Mouse (Mus musculus) stomach, embryonic 14.5 days (tissue): ENCODE measurements around the gene Ecm2. TPM values are rescaled to one million over a fixed set of nuclear protein-coding genes. Genes with fewer than 3 reads are reported as not detected.

Experiments
- ATAC-seq: fragments of 200-750 bp; cut with Nextera tagmentation; 2 replicates; pipeline ENCODE4 v1.8.0; 2017; ENCODE audit warnings: low read depth, moderate TSS enrichment; ENCODE audit not compliant: insufficient number of reproducible peaks, insufficient read depth, low FRiP score
- H3K27ac ChIP-seq: fragments of 300-500 bp; sonication (generic); 2 replicates; pipeline ENCODE4 v1.5.1; 2014; ENCODE audit warnings: mild to moderate bottlenecking, low read length, moderate library complexity, mixed read lengths
- H3K27me3 ChIP-seq: fragments of 300-500 bp; sonication (generic); 2 replicates; pipeline ENCODE4 v1.6.1; 2014; ENCODE audit warnings: low read length, control low read depth, mixed read lengths; ENCODE audit not compliant: control insufficient read depth, insufficient read depth
- H3K36me3 ChIP-seq: fragments of 300-500 bp; sonication (generic); 2 replicates; pipeline ENCODE4 v1.6.1; 2014; ENCODE audit warnings: mild to moderate bottlenecking, control low read depth, low read length, moderate library complexity, mixed read lengths; ENCODE audit not compliant: control insufficient read depth, insufficient read depth
- H3K4me1 ChIP-seq: fragments of 300-500 bp; sonication (generic); 2 replicates; pipeline ENCODE4 v1.6.1; 2014; ENCODE audit warnings: low read length, control low read depth, mixed read lengths; ENCODE audit not compliant: control insufficient read depth, insufficient read depth
- H3K4me2 ChIP-seq: fragments of 300-500 bp; sonication (generic); replicated peaks from 2 replicates; pipeline ENCODE4 v1.6.1; 2014; ENCODE audit warnings: low read depth, low read length, control low read depth
- H3K4me3 ChIP-seq: fragments of 300-500 bp; sonication (generic); 2 replicates; pipeline ENCODE4 v1.5.1; 2014; ENCODE audit warnings: low read depth, low read length, control low read depth
- H3K9ac ChIP-seq: fragments of 300-500 bp; sonication (generic); replicated peaks from 2 replicates; pipeline ENCODE4 v1.6.1; 2014; ENCODE audit warnings: low read depth, mild to moderate bottlenecking, control low read depth, low read length, moderate library complexity, mixed read lengths
- H3K9me3 ChIP-seq: fragments of 300-500 bp; sonication (generic); 2 replicates; pipeline ENCODE4 v1.6.1; 2016; ENCODE audit warnings: low read depth, low read length, control low read depth; ENCODE audit not compliant: control insufficient read depth
- WGBS: fragments of 180-500 bp; shearing (Covaris S2); extraction: QIAGEN DNeasy Blood & Tissue Kit; methylation state at CpG from one replicate; pipeline ENCODE4 v1.1.7; 2014; 5-methylcytosine and 5-hydroxymethylcytosine counted together
- polyA plus RNA-seq: library from polyadenylated mRNA; unstranded; fragments of >200 nt; fragmentation: Nextera tagmentation; extraction: Ambion mirVana; gene quantifications from 2 replicates; pipeline ENCODE4 v1.2.1, GENCODE M21; 2014

Gene Ecm2
- polyA plus RNA-seq, 1 experiment from 2014 or later = 0.88 TPM

- H3K4me2 ChIP-seq = no peak overlapping the region
- 0 out of 2 replicates have a peak, but pooled peaks cover 7% of the 10 kb centered on the region for H3K4me1 ChIP-seq
- H3K27ac ChIP-seq = no peak overlapping the region
- H3K36me3 ChIP-seq = no peaks in the 10 kb centered on the region
- H3K4me3 ChIP-seq = no peak overlapping the region
- no peak for ATAC-seq
- no peak overlapping the region for H3K9ac ChIP-seq
- H3K27me3 ChIP-seq = no peaks in the 10 kb centered on the region
- H3K9me3 ChIP-seq = no peaks in the 10 kb centered on the region
- 93% methylated on average over 1 of the region's 1 CpGs for WGBS
Observed at GRCm38 (mm10) chr13:49536946-49537345, 32.3 kb downstream of the Ecm2 start.

- ATAC-seq = no peak
- 71% methylated on average over 1 of the region's 1 CpGs for WGBS
- no peaks in the 10 kb centered on the region for H3K27me3 ChIP-seq
- H3K4me3 ChIP-seq = no peak overlapping the region
- peaks cover 2% of the 10 kb centered on the region; the same call in 1 of the 2 replicates for H3K4me1 ChIP-seq
- peak overlapping the region; percentile 1; the same call in 1 of the 2 replicates for H3K27ac ChIP-seq
- H3K4me2 ChIP-seq = no peak overlapping the region
- H3K36me3 ChIP-seq = no peaks in the 10 kb centered on the region
- no peaks in the 10 kb centered on the region for H3K9me3 ChIP-seq
- H3K9ac ChIP-seq = no peak overlapping the region
Observed at GRCm38 (mm10) chr13:49538693-49539092, 34.1 kb downstream of the Ecm2 start.

GRCm38 (mm10) chr13:49544279-49544678 lies 39.7 kb downstream of the Ecm2 start, which contains the start of gene Aspn:
Gene Aspn, plus strand, starts transcription at chr13:49544443.
- H3K9ac ChIP-seq = no peak within 1 kb of the TSS
- no peak within 1 kb of the TSS for H3K4me3 ChIP-seq
- no peaks in the 10 kb centered on the region for H3K9me3 ChIP-seq
- H3K4me1 ChIP-seq = peaks cover 8% of the 10 kb centered on the region; the same call in 1 of the 2 replicates
- no peaks in the 10 kb centered on the region for H3K36me3 ChIP-seq
- peak within 1 kb of the TSS; percentile 83 for H3K27ac ChIP-seq
- no peak for ATAC-seq
- 44% methylated on average over 3 of the region's 3 CpGs for WGBS
- H3K27me3 ChIP-seq = no peaks in the 10 kb centered on the region
- 0 out of 2 replicates have a peak within 1 kb of the TSS, but pooled peaks have one; percentile 1 for H3K4me2 ChIP-seq

- Histone ChIP-seq H3K36me3 (no peaks in the 10 kb centered on the region), H3K9ac (no peak overlapping the region), H3K27ac (peak overlapping the region; percentile 83), H3K27me3 (no peaks in the 10 kb centered on the region), H3K4me2 (peak overlapping the region; percentile 1; the same call in 1 of the 2 replicates), H3K4me1 (peaks cover 8% of the 10 kb centered on the region; the same call in 1 of the 2 replicates), H3K9me3 (no peaks in the 10 kb centered on the region), H3K4me3 (no peak overlapping the region)
- peak; percentile 75; the same call in 1 of the 2 replicates for ATAC-seq
- 23% methylated on average over 3 of the region's 3 CpGs for WGBS
Observed at GRCm38 (mm10) chr13:49545646-49546045, 41.0 kb downstream of the Ecm2 start.

- Histone ChIP-seq H3K9me3 (no peaks in the 10 kb centered on the region), H3K27ac (peak overlapping the region; percentile 83), H3K9ac (no peak overlapping the region), H3K27me3 (no peaks in the 10 kb centered on the region), H3K4me3 (no peak overlapping the region), H3K36me3 (no peaks in the 10 kb centered on the region), H3K4me2 (0 out of 2 replicates have a peak overlapping the region, but pooled peaks have one; percentile 14), H3K4me1 (peaks cover 8% of the 10 kb centered on the region; the same call in 1 of the 2 replicates)
- WGBS = 63% methylated on average over 1 of the region's 1 CpGs
- no peak for ATAC-seq
Observed at GRCm38 (mm10) chr13:49546517-49546916, 41.9 kb downstream of the Ecm2 start.

GRCm38 (mm10) chr13:49547563-49548150 lies 43.0 kb downstream of the Ecm2 start:
- Histone ChIP-seq H3K36me3 (no peaks in the 10 kb centered on the region), H3K4me2 (no peak overlapping the region), H3K9me3 (no peaks in the 10 kb centered on the region), H3K27me3 (no peaks in the 10 kb centered on the region), H3K4me3 (no peak overlapping the region), H3K9ac (no peak overlapping the region), H3K27ac (peak overlapping the region; percentile 83; the same call in 1 of the 2 replicates), H3K4me1 (peaks cover 8% of the 10 kb centered on the region; the same call in 1 of the 2 replicates)
- WGBS = 72% methylated on average over 1 of the region's 1 CpGs
- ATAC-seq = no peak

GRCm38 (mm10) chr13:49549616-49550015 lies 45.0 kb downstream of the Ecm2 start:
- Histone ChIP-seq H3K9ac (no peak overlapping the region), H3K4me3 (no peak overlapping the region), H3K4me2 (no peak overlapping the region), H3K9me3 (no peaks in the 10 kb centered on the region), H3K27me3 (no peaks in the 10 kb centered on the region), H3K36me3 (no peaks in the 10 kb centered on the region), H3K27ac (no peak overlapping the region), H3K4me1 (0 out of 2 replicates have a peak, but pooled peaks cover 3% of the 10 kb centered on the region)
- 80% methylated on average over 3 of the region's 3 CpGs for WGBS
- no peak for ATAC-seq

GRCm38 (mm10) chr13:49554519-49554918 lies 49.9 kb downstream of the Ecm2 start:
- no peak for ATAC-seq
- Histone ChIP-seq H3K4me2 (no peak overlapping the region), H3K4me1 (no peaks in the 10 kb centered on the region), H3K27me3 (no peaks in the 10 kb centered on the region), H3K36me3 (no peaks in the 10 kb centered on the region), H3K9ac (no peak overlapping the region), H3K27ac (no peak overlapping the region), H3K4me3 (no peak overlapping the region), H3K9me3 (no peaks in the 10 kb centered on the region)
- 81% methylated on average over 5 of the region's 5 CpGs for WGBS
